Mouse (Mus musculus): ENCODE data around the gene Aars2.
A peak's percentile ranks its signal among the peaks of the same experiment; 100 is the strongest.

Gene Aars2

DNA sequence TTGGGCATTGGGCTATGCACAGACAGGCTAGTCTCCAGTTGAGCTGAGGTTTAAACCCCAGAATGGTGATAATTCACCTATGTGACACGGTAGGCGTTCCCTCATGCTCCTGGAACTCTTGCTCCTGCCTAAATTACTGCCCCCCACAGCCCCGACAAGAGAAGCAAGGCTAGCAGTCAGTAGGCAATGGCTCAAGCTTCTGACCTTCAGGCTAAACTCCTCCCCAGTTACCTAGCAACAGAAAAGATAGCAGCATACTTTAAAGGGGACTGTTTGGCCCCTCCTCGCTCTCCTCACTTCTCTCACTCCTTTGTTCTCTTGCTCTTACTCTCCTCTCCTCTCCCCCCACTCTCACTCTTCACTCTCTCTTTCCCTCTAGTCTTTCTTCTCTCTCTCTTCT is 5.7 kb upstream of the Aars2 start:
- no peak for DNase-seq (ENCODE audit: low spot score in 2 of 2)

- no peak for DNase-seq (ENCODE audit: low spot score in 2 of 2)
These were observed 4.3 kb upstream of the Aars2 start for GRCm38 (mm10) chr17:45502324-45502723.

DNA sequence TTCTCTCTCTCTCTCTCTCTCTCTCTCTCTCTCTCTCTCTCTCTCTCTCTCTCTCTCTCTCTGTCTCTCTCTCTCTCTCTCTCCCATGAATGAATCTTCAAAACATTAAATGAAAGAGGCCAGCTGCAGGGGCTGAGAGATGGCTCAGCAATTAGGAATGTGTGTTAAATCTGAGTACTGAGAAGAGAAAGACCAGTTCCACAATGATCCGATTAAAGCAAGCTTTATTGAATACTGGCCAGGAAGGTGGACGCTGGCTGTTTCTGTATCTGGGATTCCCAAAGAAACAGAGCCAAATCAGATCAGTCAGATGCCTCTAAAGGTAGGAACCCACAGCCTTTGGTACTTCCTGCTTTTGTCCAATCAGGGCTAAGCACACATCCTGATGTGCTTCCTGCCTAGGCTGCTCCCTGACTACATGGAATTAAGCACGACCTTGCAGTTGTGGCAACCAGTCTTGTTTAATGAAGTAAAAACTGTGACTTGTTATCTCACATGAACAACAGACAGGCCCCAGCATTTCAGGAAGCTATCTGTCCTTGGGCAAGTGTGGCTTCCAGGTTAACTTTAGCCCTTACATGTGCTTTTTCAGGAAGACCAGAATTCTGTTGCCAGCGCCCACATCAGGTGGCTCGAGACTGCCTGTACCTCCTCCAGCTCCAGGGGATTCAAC is 3.2 kb upstream of the Aars2 start:
- DNase-seq (ENCODE audit: low spot score in 2 of 2): no peak

GRCm38 (mm10) chr17:45505941-45506465 is 638 bp upstream of the Aars2 start:
- DNase-seq (ENCODE audit: low spot score in 2 of 2): no peak

GRCm38 (mm10) chr17:45510871-45511270 is 4.2 kb downstream of the Aars2 start:
- no peak for DNase-seq (ENCODE audit: low spot score in 2 of 2)

GRCm38 (mm10) chr17:45511757-45512156 is 5.1 kb downstream of the Aars2 start:
- no peak for DNase-seq (ENCODE audit: low spot score in 2 of 2)

DNA sequence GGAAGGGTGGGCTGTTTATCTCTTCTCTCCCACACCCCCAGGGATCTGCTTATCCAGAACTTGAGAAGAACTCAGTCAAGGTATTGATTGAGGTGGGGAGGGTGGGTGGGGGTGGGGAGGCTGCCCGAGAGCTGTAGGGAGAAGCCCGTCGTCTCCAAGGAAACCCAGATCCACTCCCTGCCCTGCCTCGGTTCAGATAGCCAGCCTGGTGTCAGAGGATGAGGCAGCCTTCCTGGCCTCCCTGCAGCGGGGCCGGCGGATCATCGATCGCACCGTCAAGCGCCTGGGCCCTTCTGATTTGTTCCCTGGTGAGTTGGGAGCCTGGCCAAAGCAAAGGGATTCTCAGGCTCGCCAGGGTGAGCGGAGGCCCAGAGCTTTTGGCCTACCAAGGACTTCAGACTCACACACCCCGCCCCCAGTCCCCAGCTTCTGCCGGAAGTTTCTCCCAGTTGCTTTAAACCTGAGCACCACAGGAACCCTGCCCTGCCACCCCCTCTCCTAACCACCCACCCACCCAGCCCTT is 8.6 kb downstream of the Aars2 start:
- no peak for DNase-seq (ENCODE audit: low spot score in 2 of 2)

GRCm38 (mm10) chr17:45515806-45516205 is 9.2 kb downstream of the Aars2 start:
- no peak for DNase-seq (ENCODE audit: low spot score in 2 of 2)

- peak; percentile 38 to 45 for DNase-seq (ENCODE audit: low spot score in 2 of 2)
These were observed 9.8 kb downstream of the Aars2 start for GRCm38 (mm10) chr17:45516488-45516887.

GRCm38 (mm10) chr17:45517135-45517534 is 10.5 kb downstream of the Aars2 start:
- no peak for DNase-seq (ENCODE audit: low spot score in 2 of 2)

GRCm38 (mm10) chr17:45517549-45518215 is 11.0 kb downstream of the Aars2 start:
- DNase-seq (ENCODE audit: low spot score in 2 of 2): no peak

- DNase-seq (ENCODE audit: low spot score in 2 of 2): no peak
These were observed 12.3 kb downstream of the Aars2 start for GRCm38 (mm10) chr17:45518766-45519475.

- no peak for DNase-seq (ENCODE audit: low spot score in 2 of 2)
These were observed 13.5 kb downstream of the Aars2 start for GRCm38 (mm10) chr17:45520136-45520535.

DNA sequence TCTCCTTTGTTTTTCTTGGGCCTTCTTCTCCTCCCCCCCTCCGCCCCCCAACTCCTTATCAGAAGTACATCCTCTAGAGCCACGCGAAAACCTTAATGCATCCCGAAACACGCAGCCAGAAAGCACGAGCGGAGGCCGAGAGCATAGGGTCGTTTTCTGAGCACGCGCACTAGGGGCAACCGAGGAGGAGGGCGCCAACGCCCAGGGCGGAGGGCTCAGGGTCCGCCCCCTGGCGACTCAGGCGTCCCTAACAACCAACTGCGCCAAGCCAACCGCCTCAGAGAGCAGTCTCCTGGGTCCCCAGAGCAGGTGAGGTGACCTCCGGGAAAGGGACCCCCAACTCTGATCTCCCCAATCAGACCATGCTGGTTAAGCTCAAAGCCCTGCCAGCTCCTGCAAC is 16.6 kb downstream of the Aars2 start, which contains the start of gene Tcte1:
TSS of gene Tcte1 (plus strand) at position 172 of the 400 bp plus-strand sequence.
- DNase-seq (ENCODE audit: low spot score in 2 of 2): no peak

DNA sequence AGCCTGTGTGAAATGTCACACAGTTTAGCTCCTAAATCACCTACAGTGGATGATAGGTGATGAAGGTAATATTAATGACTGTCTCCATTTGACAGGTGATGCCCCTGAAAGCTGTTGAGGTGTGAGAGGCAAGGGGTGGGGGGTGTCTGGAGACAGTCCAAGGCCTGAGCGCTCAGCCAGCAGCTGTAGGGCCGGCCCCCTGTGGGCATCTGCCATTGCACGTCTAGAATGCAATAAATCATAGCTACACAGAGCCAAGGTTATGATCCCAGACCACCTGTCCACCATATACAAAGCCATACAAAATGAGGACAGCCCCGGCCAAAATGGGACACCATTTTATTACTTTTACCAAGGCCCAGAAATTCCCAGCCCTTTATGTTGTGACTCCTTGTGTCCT is 18.3 kb downstream of the Aars2 start:
- no peak for DNase-seq (ENCODE audit: low spot score in 2 of 2)

GRCm38 (mm10) chr17:45526571-45526970 is 19.9 kb downstream of the Aars2 start:
- DNase-seq (ENCODE audit: low spot score in 2 of 2): no peak

- DNase-seq (ENCODE audit: low spot score in 2 of 2): no peak
These were observed 23.7 kb downstream of the Aars2 start for GRCm38 (mm10) chr17:45530346-45530782.

DNA sequence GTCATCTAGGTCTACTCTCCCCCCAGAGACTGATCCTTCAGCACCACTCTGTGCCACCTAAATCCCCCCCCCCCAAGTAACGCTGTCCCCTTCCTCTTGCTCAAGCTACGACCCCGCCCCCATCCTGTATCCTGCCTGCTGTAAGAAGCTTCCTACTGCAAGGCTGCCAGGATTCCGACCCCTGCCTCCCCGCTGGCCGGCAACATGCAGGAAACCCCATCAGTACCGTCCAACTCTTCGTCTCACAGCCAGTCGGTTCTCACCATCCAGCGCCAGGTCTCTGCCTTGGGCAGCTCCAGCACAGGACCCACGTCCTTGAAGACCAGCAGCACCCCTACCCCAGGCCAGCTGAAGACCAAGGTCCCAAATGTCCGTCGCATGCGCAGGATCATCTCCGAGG is 26.3 kb downstream of the Aars2 start:
- no peak for DNase-seq (ENCODE audit: low spot score in 2 of 2)

- DNase-seq (ENCODE audit: low spot score in 2 of 2): no peak
These were observed 29.6 kb downstream of the Aars2 start for GRCm38 (mm10) chr17:45536264-45536663.

- no peak for DNase-seq (ENCODE audit: low spot score in 2 of 2)
These were observed 31.8 kb downstream of the Aars2 start for GRCm38 (mm10) chr17:45538394-45538793.

GRCm38 (mm10) chr17:45539664-45540063 is 33.0 kb downstream of the Aars2 start:
- no peak for DNase-seq (ENCODE audit: low spot score in 2 of 2)

- no peak for DNase-seq (ENCODE audit: low spot score in 2 of 2)
These were observed 35.5 kb downstream of the Aars2 start for GRCm38 (mm10) chr17:45542129-45542528.
